Mouse (Mus musculus) cerebellum, postnatal 10 days (tissue): Measurements from ENCODE around the gene Sall4.
A peak's percentile ranks its signal among the peaks of the same experiment; 100 is the strongest.
"Not testable (repeated sequence)": the region's sequence is repeated elsewhere in the genome, so short reads cannot be mapped to it uniquely, and the experiment has no call there.

ENCODE experiments used
- DNase-seq, 2 experiments: peaks; one replicate each; pipeline ENCODE4 v3.0.0; 2021; ENCODE audit warnings: mixed read lengths in 2 of 2

Sall4 gene

GRCm38 (mm10) chr2:168767582-168767981, at the start of gene Sall4:
TSS of gene Sall4 (minus strand) at chr2:168767943.
- no peak for DNase-seq

DNA sequence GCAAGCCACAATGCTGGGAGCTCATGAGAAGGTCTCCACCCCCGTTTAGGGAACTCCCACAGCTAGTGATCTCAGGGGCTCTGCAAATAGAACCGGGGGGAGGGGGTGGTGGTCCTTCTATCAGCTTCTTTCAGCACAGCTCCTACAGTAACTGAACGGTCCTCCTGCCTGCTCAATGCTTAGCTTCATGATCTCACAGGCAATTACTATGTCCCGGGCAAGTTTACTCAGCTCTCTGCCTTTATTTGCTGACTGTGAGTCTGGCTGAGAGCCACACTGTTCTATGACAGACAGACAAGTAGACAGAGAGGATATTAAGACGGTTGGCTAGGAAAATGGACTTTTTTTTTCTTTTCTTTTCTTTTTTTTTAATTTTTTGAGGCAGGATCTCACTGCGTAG, 45.5 kb upstream of the Sall4 start:
- no peak for DNase-seq

- no peak for DNase-seq
These were observed 42.2 kb upstream of the Sall4 start for GRCm38 (mm10) chr2:168809895-168810294.

DNA sequence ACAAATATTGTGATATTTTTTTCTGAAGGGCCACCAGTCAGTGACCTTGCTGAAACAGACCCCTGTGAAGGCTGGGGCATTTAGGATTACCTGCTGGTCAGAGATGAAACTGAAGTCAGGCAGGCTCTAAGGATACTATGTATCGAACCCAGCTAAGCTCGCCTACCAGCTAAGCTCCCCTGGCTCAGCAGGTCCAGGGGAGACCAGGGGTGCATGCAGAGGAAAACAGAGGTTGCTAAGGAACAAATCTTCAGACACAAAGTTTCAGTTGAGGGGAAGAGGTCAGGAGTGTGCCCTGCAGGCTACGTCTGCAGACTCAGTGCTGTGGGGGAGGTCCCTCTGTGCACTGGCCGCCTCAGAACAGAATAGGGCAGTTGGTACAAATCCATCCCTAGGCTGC, 39.9 kb upstream of the Sall4 start:
- DNase-seq = no peak

- no peak for DNase-seq
These were observed 36.1 kb upstream of the Sall4 start for GRCm38 (mm10) chr2:168803849-168804248.

GRCm38 (mm10) chr2:168799326-168799725, 31.6 kb upstream of the Sall4 start:
- peak in 1 of 2 experiments; percentile 28 for DNase-seq

GRCm38 (mm10) chr2:168798921-168799320, 31.2 kb upstream of the Sall4 start:
- no peak for DNase-seq

GRCm38 (mm10) chr2:168791115-168791802, 23.5 kb upstream of the Sall4 start:
- DNase-seq = no peak

- no peak for DNase-seq
These were observed 18.4 kb upstream of the Sall4 start for GRCm38 (mm10) chr2:168786174-168786573.

DNA sequence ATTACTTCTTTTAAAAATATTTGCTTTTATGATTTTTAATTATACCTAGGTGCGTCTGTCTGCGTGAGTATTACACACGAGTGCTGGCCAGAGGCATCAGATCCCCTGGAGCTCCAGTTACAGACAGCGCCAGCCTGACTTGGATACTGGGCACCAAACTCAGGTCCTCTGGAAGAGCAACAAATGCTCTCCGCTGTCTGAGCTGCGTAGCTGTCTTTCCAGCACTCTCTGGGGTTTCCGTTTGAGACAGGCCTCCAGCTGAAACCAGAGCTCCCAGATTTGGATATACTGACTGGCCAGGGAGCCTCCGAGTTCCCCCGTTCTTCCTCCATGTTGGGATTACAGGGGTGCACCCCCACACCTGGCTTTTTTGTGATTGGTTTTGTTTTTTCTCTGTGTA, 12.9 kb upstream of the Sall4 start:
- peak in 1 of 2 experiments; percentile 12 for DNase-seq

DNA sequence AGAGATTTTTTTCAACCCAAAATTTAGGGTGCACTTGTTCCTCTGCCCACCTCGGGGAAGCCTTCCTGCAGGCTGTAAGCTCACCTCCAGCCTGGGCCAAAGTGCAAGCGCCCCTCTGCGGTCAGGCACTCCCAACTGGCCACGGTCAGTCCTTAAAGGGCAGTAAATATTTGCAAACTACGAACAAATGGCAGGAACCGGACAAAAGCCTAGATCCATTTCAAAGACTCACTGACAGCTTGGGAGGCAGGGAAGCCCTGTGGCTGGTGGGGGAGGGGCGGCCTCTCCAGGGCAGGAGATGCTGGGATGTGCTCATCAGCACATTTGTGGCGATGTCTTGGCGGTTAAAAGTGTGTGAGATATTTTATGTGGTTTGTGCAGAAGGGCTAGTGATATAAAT, 12.3 kb upstream of the Sall4 start:
- DNase-seq = peak; percentile 57 to 58

DNA sequence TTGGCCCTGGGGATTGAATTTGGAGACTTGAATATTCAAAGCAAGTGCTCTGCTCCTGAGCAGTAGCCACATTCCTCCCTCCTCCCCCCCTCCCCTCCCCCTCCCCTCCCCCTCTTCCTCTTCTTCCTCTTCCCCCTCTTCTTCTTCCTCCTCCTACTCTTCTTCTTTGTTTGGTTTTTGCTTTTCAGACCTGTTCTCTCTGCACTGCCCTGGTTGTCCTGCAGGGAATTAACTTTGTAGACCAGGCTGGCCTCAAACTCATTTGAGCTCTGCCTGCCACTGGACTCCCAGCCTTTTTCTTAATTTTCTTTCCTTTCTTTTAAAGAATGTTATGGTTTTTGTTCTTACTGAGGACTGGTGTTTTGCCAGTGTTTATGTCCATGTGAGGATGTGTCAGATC, 9.7 kb upstream of the Sall4 start:
- DNase-seq = no peak

GRCm38 (mm10) chr2:168776238-168776637, 8.5 kb upstream of the Sall4 start:
- no peak for DNase-seq

DNA sequence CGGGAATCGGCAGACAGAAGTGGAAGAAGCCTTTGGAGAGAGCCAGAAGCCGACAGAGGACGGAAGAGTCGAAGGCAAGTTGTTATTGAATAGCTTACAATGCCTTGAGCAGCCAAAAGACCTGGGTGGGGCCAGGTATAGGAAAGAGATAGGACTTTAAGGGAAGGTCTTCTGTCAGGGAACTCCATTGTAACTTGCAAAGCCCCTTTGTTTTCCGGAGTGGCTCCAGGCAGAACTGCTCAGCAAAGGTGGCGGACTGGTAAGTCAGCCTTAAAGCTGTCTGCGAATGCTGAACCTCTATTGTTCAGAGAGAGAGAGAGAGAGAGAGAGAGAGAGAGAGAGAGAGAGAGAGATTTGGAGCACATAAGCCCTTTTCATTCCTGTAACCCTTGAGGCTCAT, 1.5 kb upstream of the Sall4 start:
- DNase-seq = no peak

DNA sequence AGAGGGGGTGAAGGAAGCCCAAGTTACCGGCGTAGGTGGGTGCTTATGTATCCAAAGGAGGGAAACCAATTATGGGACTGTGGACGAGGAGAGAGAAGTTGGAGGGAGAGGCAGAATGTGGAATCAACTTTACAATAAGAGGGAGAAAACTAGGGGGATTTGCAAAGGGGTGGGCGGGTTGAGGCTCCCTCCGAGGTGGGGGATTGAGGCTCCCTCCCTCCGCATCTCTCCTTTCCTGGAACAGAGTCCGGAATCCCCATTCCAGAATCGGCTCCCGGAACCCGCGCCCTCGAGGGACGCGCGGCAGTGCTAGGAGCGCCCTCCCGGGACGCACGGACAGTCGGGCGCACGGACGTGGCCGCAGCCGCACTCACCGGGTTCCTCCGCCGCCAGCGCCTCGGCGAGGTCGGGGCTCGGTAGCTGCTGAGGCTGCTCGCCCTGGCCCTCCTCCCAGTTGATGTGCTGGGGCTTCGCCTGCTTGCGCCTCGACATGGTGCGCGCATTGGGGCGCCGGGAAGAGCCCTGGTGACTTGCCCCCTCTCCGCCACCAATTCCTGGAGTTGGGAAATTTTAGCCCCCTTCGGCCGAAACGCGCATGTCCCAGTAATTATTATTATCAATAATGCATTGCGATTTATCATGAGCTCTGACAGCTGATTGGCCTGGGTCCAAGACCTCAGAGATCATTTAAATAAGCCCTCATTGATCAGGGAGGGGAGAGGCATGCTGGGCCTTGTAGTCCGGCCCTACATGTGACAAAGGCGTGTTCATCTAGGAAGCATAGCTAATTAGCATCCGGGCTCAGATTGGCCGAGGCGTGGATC, 993 bp downstream of the Sall4 start:
- DNase-seq = peak; percentile 49 to 55

GRCm38 (mm10) chr2:168765696-168766537, 1.8 kb downstream of the Sall4 start:
- DNase-seq = peak in 1 of 2 experiments; percentile 35

- DNase-seq = peak; percentile 74 to 80
These were observed 2.6 kb downstream of the Sall4 start for GRCm38 (mm10) chr2:168765065-168765681.

- DNase-seq = no peak
These were observed 3.3 kb downstream of the Sall4 start for GRCm38 (mm10) chr2:168764460-168764867.

- no peak for DNase-seq
These were observed 4.0 kb downstream of the Sall4 start for GRCm38 (mm10) chr2:168763785-168764184.

DNA sequence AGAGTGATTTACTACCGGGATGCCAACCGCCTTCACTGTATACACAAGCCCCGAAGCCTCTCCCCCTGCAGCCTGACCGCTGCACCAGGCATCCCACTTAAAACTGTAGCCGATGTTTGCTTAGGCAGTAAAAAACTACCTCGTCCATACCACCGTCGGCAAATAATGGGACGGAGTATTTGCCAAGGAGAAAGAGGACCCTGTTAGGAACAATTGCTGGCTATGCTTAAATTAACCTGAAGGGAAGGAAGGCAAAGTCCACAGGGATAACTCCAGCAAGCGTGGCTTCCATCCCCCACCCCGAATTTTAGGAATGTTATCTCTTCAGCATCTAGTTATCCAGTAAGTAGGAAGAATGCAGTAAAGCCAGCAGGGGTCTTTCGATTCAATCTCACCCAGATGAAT, 5.3 kb downstream of the Sall4 start:
- no peak for DNase-seq

DNA sequence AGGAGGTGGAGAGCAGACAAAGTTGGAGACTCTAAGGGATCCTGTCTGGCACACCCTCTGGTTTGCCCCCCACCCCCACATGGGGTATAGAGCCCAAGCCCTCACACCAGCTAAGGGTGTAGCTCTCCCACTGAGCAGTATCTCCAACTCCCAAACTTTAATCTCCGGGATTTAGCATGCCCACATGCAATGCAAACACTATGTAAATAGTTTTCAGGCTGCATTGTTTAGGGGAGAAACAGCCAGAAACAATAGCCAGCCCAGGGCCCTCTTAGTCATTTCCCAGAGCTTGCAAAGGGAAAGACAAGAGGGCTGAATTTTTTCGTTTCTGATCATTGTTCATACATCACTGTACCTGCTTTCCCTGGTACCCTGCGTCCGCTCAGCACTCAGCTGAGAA, 5.8 kb downstream of the Sall4 start:
- no peak for DNase-seq

GRCm38 (mm10) chr2:168761141-168761540, 6.6 kb downstream of the Sall4 start:
- no peak for DNase-seq

DNA sequence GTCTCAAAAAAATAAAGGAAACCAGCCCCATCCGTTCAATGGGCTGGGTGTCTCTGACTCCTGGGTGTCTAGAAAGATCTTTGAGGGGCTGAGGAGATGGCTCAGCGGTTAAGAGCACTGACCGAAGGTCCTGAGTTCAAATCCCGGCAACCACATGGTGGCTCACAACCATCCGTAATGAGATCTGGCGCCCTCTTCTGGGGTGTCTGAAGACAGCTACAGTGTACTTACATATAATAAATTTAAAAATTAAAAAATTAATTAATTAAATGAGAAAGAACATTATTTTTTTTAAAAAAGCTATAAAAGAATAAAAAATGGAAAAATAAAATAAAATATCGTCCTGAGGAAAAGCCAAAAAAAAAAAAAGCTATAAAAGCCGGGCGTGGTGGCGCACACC, 23.3 kb downstream of the Sall4 start:
- DNase-seq = not testable (repeated sequence)
